Mouse (Mus musculus) liver, embryonic 15.5 days (tissue): ENCODE results near the gene Bhlhe23. TPM values are rescaled to one million over a fixed set of nuclear protein-coding genes. Genes with fewer than 3 reads are reported as not detected.

Experiments
- ATAC-seq: fragments of 200-750 bp; cut with Nextera tagmentation; 2 replicates; pipeline ENCODE4 v1.8.0; 2017; ENCODE audit warnings: moderate number of reproducible peaks, mild to moderate bottlenecking, moderate library complexity; ENCODE audit not compliant: insufficient read depth
- H3K27ac ChIP-seq: fragments of 300-500 bp; sonication (generic); replicated peaks from 2 replicates; pipeline ENCODE4 v1.5.1; 2015; ENCODE audit warnings: mild to moderate bottlenecking, inconsistent platforms
- H3K27me3 ChIP-seq: fragments of 300-500 bp; sonication (generic); 2 replicates; pipeline ENCODE4 v1.6.1; 2015; ENCODE audit warnings: mild to moderate bottlenecking, inconsistent platforms
- H3K36me3 ChIP-seq: fragments of 300-500 bp; sonication (generic); replicated peaks from 2 replicates; pipeline ENCODE4 v1.6.1; 2015; ENCODE audit warnings: moderate library complexity, mild to moderate bottlenecking, inconsistent platforms
- H3K4me1 ChIP-seq: fragments of 300-500 bp; sonication (generic); replicated peaks from 2 replicates; pipeline ENCODE4 v1.6.1; 2015; ENCODE audit warnings: inconsistent platforms
- H3K4me2 ChIP-seq: fragments of 300-500 bp; sonication (generic); 2 replicates; pipeline ENCODE4 v1.6.1; 2015; ENCODE audit warnings: moderate library complexity, mild to moderate bottlenecking, inconsistent platforms
- H3K4me3 ChIP-seq: fragments of 300-500 bp; sonication (generic); replicated peaks from 2 replicates; pipeline ENCODE4 v1.5.1; 2015; ENCODE audit warnings: mild to moderate bottlenecking, inconsistent platforms
- H3K9ac ChIP-seq: fragments of 300-500 bp; sonication (generic); 2 replicates; pipeline ENCODE4 v1.6.1; 2015; ENCODE audit warnings: moderate library complexity, mild to moderate bottlenecking, inconsistent platforms
- H3K9me3 ChIP-seq: fragments of 300-500 bp; sonication (generic); replicated peaks from 2 replicates; pipeline ENCODE4 v1.6.1; 2016; ENCODE audit warnings: inconsistent platforms
- WGBS: fragments of 180-500 bp; shearing (Covaris S2); methylation state at CpG from one replicate; pipeline ENCODE4 v1.1.7; 2015; ENCODE audit warnings: mixed read lengths; ENCODE audit not compliant: insufficient replicate concordance; 5-methylcytosine and 5-hydroxymethylcytosine counted together
- polyA plus RNA-seq: library from polyadenylated mRNA; unstranded; fragments of >200 nt; fragmentation: Nextera tagmentation; extraction: Ambion mirVana; gene quantifications from 2 replicates; pipeline ENCODE4 v1.2.1, GENCODE M21; 2015

The Bhlhe23 gene
- polyA plus RNA-seq, 1 experiment from 2014 or later: not detected

- no peak overlapping the region for H3K4me2 ChIP-seq
- H3K9ac ChIP-seq: no peak overlapping the region
- no peak overlapping the region for H3K4me3 ChIP-seq
- ATAC-seq: no peak
- no peaks in the 10 kb centered on the region for H3K36me3 ChIP-seq
- no peak overlapping the region for H3K27ac ChIP-seq
- 4% methylated on average over 12 of the region's 12 CpGs for WGBS
- H3K4me1 ChIP-seq: no peaks in the 10 kb centered on the region
- no peaks in the 10 kb centered on the region for H3K9me3 ChIP-seq
- H3K27me3 ChIP-seq: peaks cover 90% of the 10 kb centered on the region
These were observed 1.5 kb downstream of the Bhlhe23 start for GRCm38 (mm10) chr2:180775223-180775622.

GRCm38 (mm10) chr2:180765713-180766112, 11.0 kb downstream of the Bhlhe23 start:
- WGBS: 61% methylated on average over 7 of the region's 7 CpGs
- Histone ChIP-seq H3K36me3 (no peaks in the 10 kb centered on the region), H3K4me1 (no peaks in the 10 kb centered on the region), H3K27me3 (peaks cover 9% of the 10 kb centered on the region; the same call in 1 of the 2 replicates), H3K4me3 (no peak overlapping the region), H3K9ac (no peak overlapping the region), H3K27ac (no peak overlapping the region), H3K9me3 (no peaks in the 10 kb centered on the region), H3K4me2 (no peak overlapping the region)
- no peak for ATAC-seq

DNA sequence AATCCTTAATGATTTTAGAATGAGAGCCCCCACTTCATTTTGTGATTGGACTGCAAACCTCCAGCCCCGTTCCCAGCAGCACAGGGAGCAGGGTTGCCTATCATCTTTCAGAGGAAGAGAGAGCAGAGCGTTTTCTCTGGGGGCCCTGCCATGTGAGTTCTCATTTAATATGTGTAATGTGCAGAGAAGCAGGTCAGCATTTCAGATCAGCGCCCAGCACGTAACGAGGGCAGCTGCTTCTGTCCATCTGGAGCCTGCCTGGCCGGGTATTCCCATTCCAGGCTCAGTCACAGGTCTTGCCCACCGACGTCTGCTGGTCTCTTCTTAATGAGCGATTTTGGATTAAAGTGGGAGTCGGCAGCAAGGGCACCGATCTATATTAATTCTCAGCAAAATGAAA, 11.7 kb downstream of the Bhlhe23 start:
- Histone ChIP-seq H3K27me3 (peaks cover 4% of the 10 kb centered on the region; the same call in 1 of the 2 replicates), H3K9me3 (no peaks in the 10 kb centered on the region), H3K4me2 (no peak overlapping the region), H3K27ac (no peak overlapping the region), H3K4me3 (no peak overlapping the region), H3K4me1 (no peaks in the 10 kb centered on the region), H3K36me3 (no peaks in the 10 kb centered on the region), H3K9ac (no peak overlapping the region)
- WGBS: 69% methylated on average over 11 of the region's 11 CpGs
- ATAC-seq: no peak

- Histone ChIP-seq H3K36me3 (no peaks in the 10 kb centered on the region), H3K9ac (no peak overlapping the region), H3K4me1 (no peaks in the 10 kb centered on the region), H3K27ac (no peak overlapping the region), H3K4me3 (no peak overlapping the region), H3K9me3 (no peaks in the 10 kb centered on the region), H3K4me2 (no peak overlapping the region), H3K27me3 (peaks cover 11% of the 10 kb centered on the region)
- 47% methylated on average over 15 of the region's 15 CpGs for whole genome bisulfite sequencing
- no peak for ATAC-seq
These were observed 18.0 kb downstream of the Bhlhe23 start for GRCm38 (mm10) chr2:180758513-180759263.

DNA sequence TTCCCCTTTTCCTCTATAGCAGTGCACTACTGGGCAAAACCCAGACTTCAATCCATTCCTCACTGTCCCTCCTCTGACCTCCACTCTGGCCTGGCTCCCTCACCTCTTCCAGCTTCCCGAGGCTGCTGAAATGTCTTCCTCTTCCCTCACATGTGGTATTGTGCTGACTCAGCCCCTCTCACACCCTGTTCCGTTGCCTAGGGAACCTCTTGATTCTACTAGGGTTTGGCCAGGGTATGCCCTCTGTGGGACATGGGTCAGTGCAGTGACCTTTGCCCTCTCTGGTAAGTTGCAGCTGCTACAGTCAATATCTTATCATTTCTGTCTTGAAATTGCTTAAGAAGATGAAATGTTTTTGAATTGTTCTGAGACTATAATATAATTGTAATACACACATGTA, 19.9 kb downstream of the Bhlhe23 start:
- no peaks in the 10 kb centered on the region for H3K36me3 ChIP-seq
- 31% methylated on average over 2 of the region's 2 CpGs for WGBS
- no peak overlapping the region for H3K9ac ChIP-seq

DNA sequence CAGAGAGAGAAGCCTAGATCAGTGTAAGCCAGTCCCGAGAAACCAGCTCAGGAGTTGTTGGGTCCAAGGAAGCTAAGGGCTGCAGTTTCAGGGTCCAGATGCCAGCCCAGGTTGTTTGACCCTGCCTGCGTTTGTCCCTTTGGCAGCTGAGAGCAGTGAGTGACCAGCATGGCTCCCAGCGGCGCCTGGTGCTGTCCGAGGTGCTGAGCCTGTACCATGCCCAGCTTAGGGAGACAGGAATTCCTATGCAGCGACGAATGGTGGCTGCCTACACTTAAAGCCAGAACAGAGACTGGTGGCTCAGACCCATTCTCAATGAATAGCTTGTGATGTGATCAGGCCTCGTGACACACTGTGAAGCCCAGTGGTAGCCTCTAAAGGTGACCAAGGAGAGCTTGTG, 20.8 kb downstream of the Bhlhe23 start:
- no peaks in the 10 kb centered on the region for H3K9me3 ChIP-seq
- no peak overlapping the region for H3K4me3 ChIP-seq
- ATAC-seq: no peak
- H3K4me2 ChIP-seq: no peak overlapping the region
- no peak overlapping the region for H3K9ac ChIP-seq
- 4% methylated on average over 8 of the region's 8 CpGs for WGBS
- H3K4me1 ChIP-seq: no peaks in the 10 kb centered on the region
- peaks cover 11% of the 10 kb centered on the region for H3K27me3 ChIP-seq
- no peak overlapping the region for H3K27ac ChIP-seq
- no peaks in the 10 kb centered on the region for H3K36me3 ChIP-seq

More for the DNA sequence above, 19.9 kb downstream of the Bhlhe23 start:
- Histone ChIP-seq H3K27ac (no peak overlapping the region), H3K4me2 (no peak overlapping the region), H3K9me3 (no peaks in the 10 kb centered on the region), H3K4me3 (no peak overlapping the region), H3K4me1 (no peaks in the 10 kb centered on the region), H3K27me3 (peaks cover 11% of the 10 kb centered on the region)
- no peak for ATAC-seq

- WGBS: 69% methylated on average over 5 of the region's 5 CpGs
- Histone ChIP-seq H3K4me3 (no peak overlapping the region), H3K36me3 (no peaks in the 10 kb centered on the region), H3K9ac (no peak overlapping the region), H3K9me3 (no peaks in the 10 kb centered on the region), H3K4me1 (no peaks in the 10 kb centered on the region), H3K27me3 (peaks cover 11% of the 10 kb centered on the region), H3K27ac (no peak overlapping the region), H3K4me2 (no peak overlapping the region)
- no peak for ATAC-seq
These were observed 21.6 kb downstream of the Bhlhe23 start for GRCm38 (mm10) chr2:180754976-180755688.

- WGBS: 31% methylated on average over 5 of the region's 5 CpGs
- ATAC-seq: no peak
These were observed 27.8 kb downstream of the Bhlhe23 start for GRCm38 (mm10) chr2:180748904-180749303.

DNA sequence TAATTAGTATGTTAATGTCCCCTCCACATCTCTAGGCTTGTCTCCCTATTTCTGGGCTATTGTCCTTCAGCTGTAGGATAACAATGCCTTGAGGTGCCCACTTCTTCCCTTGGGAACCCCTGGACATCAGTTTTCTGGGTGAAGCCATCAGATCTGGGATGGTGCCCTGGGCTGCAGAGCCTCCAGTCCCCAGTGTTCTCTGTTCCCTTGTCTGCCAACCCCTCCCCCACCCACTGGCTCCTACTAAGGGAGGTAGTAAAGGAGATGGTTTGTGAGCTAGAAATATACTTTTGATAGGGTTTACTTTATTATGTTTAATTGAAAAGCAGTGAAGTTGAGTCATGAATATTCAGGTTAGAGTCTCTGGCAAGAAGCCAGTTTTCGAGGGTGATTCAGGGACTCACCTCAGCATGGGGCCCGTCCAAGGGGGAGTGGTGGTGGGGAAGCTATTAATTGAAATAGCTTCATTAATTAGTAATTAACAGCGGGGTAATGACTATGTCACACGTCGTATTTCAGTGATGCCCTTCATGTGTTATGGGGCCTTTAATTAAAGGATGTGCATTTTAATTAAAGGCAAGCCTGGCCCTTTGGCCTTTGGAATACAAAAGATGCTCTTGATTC, 30.0 kb downstream of the Bhlhe23 start:
- H3K27me3 ChIP-seq: peaks cover 11% of the 10 kb centered on the region
- no peak overlapping the region for H3K4me2 ChIP-seq
- ATAC-seq: no peak
- H3K9me3 ChIP-seq: no peaks in the 10 kb centered on the region
- no peaks in the 10 kb centered on the region for H3K4me1 ChIP-seq
- no peak overlapping the region for H3K4me3 ChIP-seq
- no peak overlapping the region for H3K27ac ChIP-seq
- no peaks in the 10 kb centered on the region for H3K36me3 ChIP-seq
- no peak overlapping the region for H3K9ac ChIP-seq
- 38% methylated on average over 5 of the region's 5 CpGs for WGBS

More at GRCm38 (mm10) chr2:180748904-180749303, 27.8 kb downstream of the Bhlhe23 start:
- Histone ChIP-seq H3K27me3 (peaks cover 11% of the 10 kb centered on the region), H3K27ac (no peak overlapping the region), H3K9ac (no peak overlapping the region), H3K4me1 (no peaks in the 10 kb centered on the region), H3K4me3 (no peak overlapping the region), H3K4me2 (no peak overlapping the region), H3K9me3 (no peaks in the 10 kb centered on the region), H3K36me3 (no peaks in the 10 kb centered on the region)

DNA sequence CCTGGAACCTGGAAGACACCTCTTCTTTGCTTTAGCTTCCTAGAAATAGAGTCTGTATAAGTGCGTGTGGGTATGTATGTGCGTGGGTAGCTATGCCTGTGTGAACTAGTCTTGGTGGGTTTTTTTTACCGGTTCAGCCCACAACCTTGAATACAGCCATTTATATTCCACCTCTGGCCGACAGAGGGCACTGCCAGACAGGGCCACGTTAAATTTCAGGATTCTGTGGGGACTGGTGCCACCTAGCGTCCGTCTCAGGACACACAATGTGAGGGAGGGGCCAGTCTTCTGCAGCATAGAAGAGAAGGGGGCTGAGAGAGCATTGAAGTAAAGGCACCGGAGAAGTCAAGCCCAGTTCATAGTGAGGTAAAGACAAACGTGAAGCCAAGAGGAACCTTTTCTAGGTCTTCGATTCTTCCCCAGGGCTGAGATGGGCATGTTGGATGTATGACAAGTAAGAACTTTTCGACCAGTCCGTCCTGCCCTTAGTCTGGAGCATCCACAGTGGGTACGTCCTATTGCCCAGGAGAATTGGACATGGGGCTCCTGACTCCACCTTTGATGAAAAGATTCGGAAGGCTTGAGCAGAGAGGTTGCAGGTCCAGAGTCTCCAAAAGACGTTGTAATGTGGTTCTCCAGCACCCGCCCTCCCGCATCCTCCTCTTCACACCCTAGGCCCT, 31.3 kb downstream of the Bhlhe23 start:
- 30% methylated on average over 17 of the region's 17 CpGs for WGBS
- Histone ChIP-seq H3K4me2 (no peak overlapping the region), H3K4me1 (no peaks in the 10 kb centered on the region), H3K27me3 (peaks cover 11% of the 10 kb centered on the region), H3K9ac (no peak overlapping the region), H3K9me3 (no peaks in the 10 kb centered on the region), H3K4me3 (no peak overlapping the region), H3K36me3 (no peaks in the 10 kb centered on the region), H3K27ac (no peak overlapping the region)
- ATAC-seq: peak; percentile 69

DNA sequence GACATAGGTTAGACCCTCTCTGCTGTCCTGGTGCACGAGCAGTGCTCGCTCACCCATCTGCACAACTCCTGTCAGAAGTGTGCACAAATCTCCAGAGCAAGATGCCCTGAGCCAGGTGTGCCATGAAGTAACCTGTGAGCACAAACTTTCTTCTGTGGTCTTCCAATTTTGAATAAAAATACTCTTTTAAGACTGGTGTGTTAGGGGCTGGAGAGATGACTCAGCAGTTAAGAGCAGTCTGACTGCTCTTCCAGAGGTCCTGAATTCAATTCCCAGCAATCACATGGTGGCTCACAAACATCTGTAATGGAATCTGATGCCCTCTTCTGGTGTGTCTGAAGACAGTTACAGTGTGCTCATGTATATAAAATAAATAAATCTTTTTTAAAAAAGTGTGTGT, 33.4 kb downstream of the Bhlhe23 start:
- H3K4me3 ChIP-seq: no peak overlapping the region
- no peak for ATAC-seq
- no peak overlapping the region for H3K27ac ChIP-seq
- H3K36me3 ChIP-seq: no peaks in the 10 kb centered on the region
- H3K9me3 ChIP-seq: no peaks in the 10 kb centered on the region
- no peak overlapping the region for H3K4me2 ChIP-seq
- H3K9ac ChIP-seq: no peak overlapping the region
- H3K27me3 ChIP-seq: 0 out of 2 replicates have a peak, but pooled peaks cover 8% of the 10 kb centered on the region
- no peaks in the 10 kb centered on the region for H3K4me1 ChIP-seq
- 69% methylated on average over 2 of the region's 2 CpGs for WGBS
